Mouse (Mus musculus): ENCODE results near the gene Gm43720.

- TF ChIP-seq CTCF (IDR thresholded peaks at IDR 0.05) = no peak
- TF ChIP-seq POLR2A (IDR thresholded peaks at IDR 0.05; ENCODE audit: insufficient read depth, low read depth, low read length) = no peak
- no peak for TF ChIP-seq EP300 (IDR thresholded peaks at IDR 0.05; ENCODE audit: insufficient read depth, low read depth, low read length)
Measured at GRCm38 (mm10) chr5:138233778-138234177, 46.0 kb downstream of the Gm43720 start.
